Mouse (Mus musculus) CH12.LX (cell line): ENCODE data around the gene Fam207a. TPM values are rescaled to one million over a fixed set of nuclear protein-coding genes. Genes with fewer than 3 reads are reported as not detected.

Source experiments
- DNase-seq: peaks from one replicate; pipeline ENCODE4 v3.0.0-alpha.2; 2013; ENCODE audit errors: extremely low read depth
- H3K27ac ChIP-seq: 2 replicates; pipeline ENCODE4 v1.5.1; 2012; ENCODE audit warnings: low read depth, mild to moderate bottlenecking, control low read depth, moderate library complexity; ENCODE audit not compliant: insufficient read depth
- H3K27me3 ChIP-seq: replicated peaks from 2 replicates; pipeline ENCODE3; 2012; ENCODE audit warnings: inconsistent platforms
- H3K36me3 ChIP-seq, 2 experiments: replicated peaks in 1 of 2; 2 replicates each; pipeline versions ENCODE3 to v1.6.1; 2012; ENCODE audit warnings: inconsistent platforms in 1 of 2, low read length in 1 of 2, mild to moderate bottlenecking in 1 of 2, mixed read lengths in 1 of 2, moderate library complexity in 1 of 2; ENCODE audit not compliant: control insufficient read depth in 1 of 2, insufficient read depth in 1 of 2
- H3K4me1 ChIP-seq, 2 experiments: 2 replicates each; pipeline ENCODE4 v1.6.1; 2012; ENCODE audit warnings: inconsistent platforms in 1 of 2, moderate library complexity in 1 of 2; ENCODE audit not compliant: insufficient read depth in 2 of 2, control insufficient read depth in 1 of 2
- H3K4me2 ChIP-seq: 2 replicates; pipeline ENCODE4 v1.6.1; 2012; ENCODE audit warnings: low read depth, mild to moderate bottlenecking, control low read depth; ENCODE audit not compliant: poor library complexity, insufficient read depth, severe bottlenecking
- H3K4me3 ChIP-seq, 3 experiments: fragments of 150-350 bp in 1 of 3; sonication (generic) in 1 of 3; replicated peaks in 1 of 3; 2 replicates each; pipeline versions ENCODE3 to v1.5.1; 2011 to 2012; ENCODE audit warnings: low read depth in 2 of 3, low read length in 2 of 3, mild to moderate bottlenecking in 2 of 3, moderate library complexity in 2 of 3, control low read depth in 1 of 3, improper control_type of control experiment in 1 of 3, inconsistent platforms in 1 of 3, mixed read lengths in 1 of 3; ENCODE audit not compliant: poor library complexity in 1 of 3
- H3K79me2 ChIP-seq: replicated peaks from 2 replicates; pipeline ENCODE4 v1.6.1; 2012; ENCODE audit warnings: mild to moderate bottlenecking, moderate library complexity; ENCODE audit not compliant: control insufficient read depth, poor library complexity, insufficient read depth, severe bottlenecking; ENCODE audit errors: extremely low read depth
- H3K9ac ChIP-seq: 2 replicates; pipeline ENCODE4 v1.6.1; 2012; ENCODE audit warnings: low read depth, mild to moderate bottlenecking, control low read depth, moderate library complexity; ENCODE audit not compliant: insufficient read depth
- H3K9me3 ChIP-seq: replicated peaks from 2 replicates; pipeline ENCODE3; 2012; ENCODE audit warnings: low read length, inconsistent platforms, mixed read lengths
- CHD1 ChIP-seq: IDR thresholded peaks from 2 replicates; pipeline ENCODE4 v1.6.1; 2012; ENCODE audit warnings: low read depth, low read length, improper control_type of control experiment, inconsistent platforms
- CTCF ChIP-seq, 2 experiments: IDR thresholded peaks in 1 of 2; conservative IDR thresholded peaks in 1 of 2; 2 replicates each; pipeline ENCODE4 v1.5.1; 2011 to 2012; ENCODE audit warnings: low read depth in 2 of 2, low read length in 2 of 2, improper control_type of control experiment in 1 of 2, inconsistent platforms in 1 of 2, mild to moderate bottlenecking in 1 of 2, moderate library complexity in 1 of 2
- E2F4 ChIP-seq: IDR thresholded peaks from 2 replicates; pipeline ENCODE4 v1.6.1; 2011; ENCODE audit warnings: low read depth, low read length, improper control_type of control experiment; ENCODE audit not compliant: insufficient replicate concordance
- EP300 ChIP-seq: IDR thresholded peaks from 2 replicates; pipeline ENCODE4 v1.6.1; 2011; ENCODE audit warnings: low read length, improper control_type of control experiment
- ETS1 ChIP-seq: conservative IDR thresholded peaks from 2 replicates; pipeline ENCODE4 v1.6.1; 2012; ENCODE audit warnings: low read depth, mild to moderate bottlenecking, inconsistent platforms, low read length, improper control_type of control experiment, moderate library complexity
- GABPA ChIP-seq: IDR thresholded peaks from 2 replicates; pipeline ENCODE4 v1.6.1; 2012; ENCODE audit warnings: low read depth, low read length, improper control_type of control experiment, inconsistent platforms; ENCODE audit not compliant: insufficient replicate concordance
- IRF4 ChIP-seq: IDR thresholded peaks from 2 replicates; pipeline ENCODE4 v1.6.1; 2014; ENCODE audit warnings: low read depth, mild to moderate bottlenecking, inconsistent platforms, low read length, improper control_type of control experiment
- JUND ChIP-seq: conservative IDR thresholded peaks from 2 replicates; pipeline ENCODE4 v1.6.1; 2011; ENCODE audit warnings: low read depth, low read length, improper control_type of control experiment
- KAT2A ChIP-seq: IDR thresholded peaks from 2 replicates; pipeline ENCODE4 v1.6.1; 2012; ENCODE audit warnings: low read length, improper control_type of control experiment, inconsistent platforms; ENCODE audit not compliant: insufficient replicate concordance
- MAX ChIP-seq: IDR thresholded peaks from 2 replicates; pipeline ENCODE4 v1.6.1; 2011; ENCODE audit warnings: low read length, improper control_type of control experiment
- MEF2A ChIP-seq: IDR thresholded peaks from 2 replicates; pipeline ENCODE4 v1.6.1; 2014; ENCODE audit warnings: low read depth, mild to moderate bottlenecking, inconsistent platforms, low read length, improper control_type of control experiment, borderline replicate concordance
- MXI1 ChIP-seq: IDR thresholded peaks from 2 replicates; pipeline ENCODE4 v1.6.1; 2011; ENCODE audit warnings: mild to moderate bottlenecking, low read depth, low read length, improper control_type of control experiment
- MYC ChIP-seq: IDR thresholded peaks from 2 replicates; pipeline ENCODE4 v1.6.1; 2011; ENCODE audit warnings: low read depth, mild to moderate bottlenecking, improper control_type of control experiment, low read length
- NRF1 ChIP-seq: IDR thresholded peaks from 2 replicates; pipeline ENCODE4 v1.6.1; 2014; ENCODE audit warnings: low read depth, mild to moderate bottlenecking, inconsistent platforms, low read length, improper control_type of control experiment, moderate library complexity
- POLR2A ChIP-seq: IDR thresholded peaks from 2 replicates; pipeline ENCODE4 v1.6.1; 2011; ENCODE audit warnings: low read depth, mild to moderate bottlenecking, improper control_type of control experiment, low read length
- SIN3A ChIP-seq: IDR thresholded peaks from 2 replicates; pipeline ENCODE4 v1.6.1; 2012; ENCODE audit warnings: low read length, improper control_type of control experiment, inconsistent platforms
- SMC3 ChIP-seq: IDR thresholded peaks from 2 replicates; pipeline ENCODE4 v1.6.1; 2011; ENCODE audit warnings: low read depth, low read length, improper control_type of control experiment
- TCF12 ChIP-seq: IDR thresholded peaks from 2 replicates; pipeline ENCODE4 v1.6.1; 2014; ENCODE audit warnings: low read depth, mild to moderate bottlenecking, inconsistent platforms, low read length, improper control_type of control experiment
- UBTF ChIP-seq: IDR thresholded peaks from 2 replicates; pipeline ENCODE4 v1.6.1; 2012; ENCODE audit warnings: low read depth, mild to moderate bottlenecking, inconsistent platforms, low read length, improper control_type of control experiment, moderate library complexity
- USF1 ChIP-seq: IDR thresholded peaks from 2 replicates; pipeline ENCODE4 v1.6.1; 2014; ENCODE audit warnings: low read depth, mild to moderate bottlenecking, inconsistent platforms, low read length, improper control_type of control experiment
- ZKSCAN1 ChIP-seq: IDR thresholded peaks from 2 replicates; pipeline ENCODE4 v1.6.1; 2012; ENCODE audit warnings: low read depth, inconsistent platforms, low read length, improper control_type of control experiment, borderline replicate concordance
- dilution Hi-C: fragments of 300-500 bp; cut with MboI; formaldehyde crosslinking; loops from 2 replicates; pipeline ENCODE4 v1.14.3; 2020; ENCODE audit warnings: low sequenced_read_pairs; ENCODE audit not compliant: extremely low pct_unique_long_range_greater_than_20kb, extremely low pct_ligation_motif_present
- in situ Hi-C: fragments of 300-500 bp; cut with MboI; formaldehyde crosslinking; loops from 3 replicates; pipeline ENCODE4 v1.14.3; 2019; ENCODE audit warnings: low sequenced_read_pairs, low pct_ligation_motif_present, low pct_unique_long_range_greater_than_20kb, mixed read lengths
- polyA plus RNA-seq: library from polyadenylated mRNA; unstranded; fragments of >175 nt; gene quantifications from 2 replicates; pipeline ENCODE4 v1.2.1, GENCODE M21; 2012; ENCODE audit warnings: low read depth; ENCODE audit not compliant: insufficient read length
- total RNA-seq, 2 experiments: library from RNA; depleted of rRNA; stranded (reverse); fragments of 300-350 nt in 1 of 2; fragments of >200 nt in 1 of 2; gene quantifications; 2 replicates each; pipeline ENCODE4 v1.2.3; 2012 to 2014

The Fam207a gene
- total and polyA plus RNA-seq, 3 experiments, result 43.1 to 65.4 (median 46.1) TPM

- Histone ChIP-seq H3K9me3 (no peaks in the 10 kb centered on the region), H3K27me3 (no peaks in the 10 kb centered on the region), H3K4me1 (peaks cover 0 to 5% of the 10 kb centered on the region in 2 experiments; a peak in 1 of 4 replicates), H3K27ac (no peak overlapping the region), H3K79me2 (no peaks in the 10 kb centered on the region)
- no peak for DNase-seq
- TF ChIP-seq TCF12, result no peak
- TF ChIP-seq JUND, result no peak
- TF ChIP-seq UBTF, result no peak
- no peak for TF ChIP-seq CHD1
- TF ChIP-seq CTCF (conservative IDR thresholded peaks at IDR 0.05 in 1 of 2, IDR thresholded peaks at IDR 0.05 in 1 of 2; ENCODE audit: low read depth in 2 of 2, low read length in 2 of 2), result no peak
- TF ChIP-seq E2F4, result no peak
- TF ChIP-seq SMC3, result no peak
- TF ChIP-seq IRF4, result no peak
- TF ChIP-seq EP300, result no peak
- no peak for TF ChIP-seq USF1
- no peak for TF ChIP-seq NRF1
- TF ChIP-seq SIN3A, result no peak
- no peak for TF ChIP-seq ZKSCAN1
- no peak for TF ChIP-seq MEF2A
- no peak for TF ChIP-seq KAT2A
- TF ChIP-seq ETS1, result no peak
- TF ChIP-seq MYC, result no peak
- TF ChIP-seq, all 38 proteins: peak for 0
- dilution Hi-C loops (no loop called here), in situ Hi-C loops (no loop called here)
- Histone ChIP-seq H3K4me3 (no peak overlapping the region), H3K4me2 (no peak overlapping the region), H3K9ac (no peak overlapping the region), H3K36me3 (peaks cover 73 to 95% of the 10 kb centered on the region in 2 experiments)
These were observed 45.2 kb upstream of the Fam207a start for GRCm38 (mm10) chr10:77560830-77561229.

GRCm38 (mm10) chr10:77560090-77560489 is 44.5 kb upstream of the Fam207a start:
- in situ Hi-C loops, result no loop called here
- Histone ChIP-seq H3K9ac (no peak overlapping the region), H3K9me3 (no peaks in the 10 kb centered on the region), H3K36me3 (peaks cover 68 to 93% of the 10 kb centered on the region in 2 experiments), H3K27me3 (no peaks in the 10 kb centered on the region), H3K4me1 (peaks cover 0 to 5% of the 10 kb centered on the region in 2 experiments; a peak in 1 of 4 replicates), H3K4me3 (no peak overlapping the region), H3K4me2 (no peak overlapping the region), H3K79me2 (no peaks in the 10 kb centered on the region), H3K27ac (no peak overlapping the region)
- DNase-seq, result no peak
- TF ChIP-seq MAX (no peak), ZKSCAN1 (no peak), GABPA (no peak), POLR2A (no peak), SIN3A (no peak), MXI1 (no peak)
- dilution Hi-C loops, result no loop called here
